In the genomic region with DNA sequence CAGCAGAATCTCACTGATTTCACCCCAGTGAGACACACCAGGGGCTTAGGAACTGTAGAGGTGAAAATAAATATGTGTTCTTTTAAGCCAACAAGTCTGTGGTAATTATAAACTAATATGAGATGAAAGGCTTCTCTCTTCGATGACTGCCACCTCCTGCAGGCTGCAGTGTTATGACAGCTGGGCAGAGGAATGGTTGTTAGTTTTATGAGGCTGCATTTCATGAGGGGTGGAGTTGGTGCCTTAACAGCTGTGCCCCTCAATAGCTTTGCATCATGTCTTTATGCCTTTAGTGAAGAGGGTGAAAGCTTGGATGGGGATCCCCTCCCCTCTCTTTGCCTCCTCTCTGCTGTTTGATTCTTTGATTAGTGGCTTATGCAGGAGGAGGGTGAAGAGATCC, we compare ENCODE assay signal across 20 mouse cellular contexts. TPM values are rescaled to one million over a fixed set of nuclear protein-coding genes. Genes with fewer than 3 reads are reported as not detected.
"Had no signal": no experiment of that assay in that cellular context is flagged by ENCODE, and none has a peak within 500 bp of the region (broad histone marks: within the 10 kb centered on the region; RNA-seq: fewer than 3 reads in every experiment).

No protein-coding gene starts in this region.

- H3K27ac ChIP-seq: left cerebral cortex, adult 2 months; limb, embryonic 12.5 days; liver, embryonic 15.5 days; midbrain, embryonic 15.5 days had no signal

- H3K9ac ChIP-seq: limb, embryonic 12.5 days; liver, embryonic 15.5 days; midbrain, embryonic 15.5 days had no signal

- H3K4me2 ChIP-seq: limb, embryonic 12.5 days; liver, embryonic 11.5 days; liver, embryonic 15.5 days; midbrain, embryonic 11.5 days; midbrain, embryonic 15.5 days had no signal

- DNase-seq: kidney, adult 11 months; kidney, postnatal 10 days; lung, adult 2 months; lung, postnatal 4 days; retina, postnatal 1 day; right cerebral cortex, postnatal 4 days; spleen, adult 18-20 months; thymus, adult 18-20 months; thymus, postnatal 36 days had no signal

- H3K9me3 ChIP-seq: limb, embryonic 12.5 days; liver, embryonic 15.5 days; midbrain, embryonic 15.5 days had no signal

- H3K4me1 ChIP-seq: limb, embryonic 12.5 days; liver, embryonic 15.5 days; midbrain, embryonic 15.5 days had no signal

- ATAC-seq: lung, postnatal 0 days; midbrain, embryonic 15.5 days had no signal

- H3K36me3 ChIP-seq: limb, embryonic 12.5 days; liver, embryonic 15.5 days; midbrain, embryonic 15.5 days had no signal

- H3K27me3 ChIP-seq: limb, embryonic 12.5 days; liver, embryonic 15.5 days; midbrain, embryonic 15.5 days had no signal

- H3K4me3 ChIP-seq: left cerebral cortex, adult 2 months; limb, embryonic 12.5 days; liver, embryonic 15.5 days; midbrain, embryonic 15.5 days had no signal

RNA-seq across cellular contexts. Expression of a gene that starts 13.2 kb away (rescaled TPM):
- total RNA-seq: megakaryocyte, adult 5-6 weeks; monocyte, adult 5-6 weeks had no signal

RNA-seq across cellular contexts. Expression of a gene that starts 13.8 kb away (rescaled TPM):
- total RNA-seq: left cerebral cortex, adult 2 months; megakaryocyte, adult 5-6 weeks; monocyte, adult 5-6 weeks had no signal
- polyA plus RNA-seq: kidney, embryonic 14.5 days; limb, embryonic 12.5 days; liver, embryonic 11.5 days; liver, embryonic 15.5 days; lung, adult 2 months; lung, postnatal 0 days; midbrain, embryonic 11.5 days; midbrain, embryonic 15.5 days; stomach, embryonic 14.5 days had no signal
